Mouse (Mus musculus) left cerebral cortex, adult 6 months (tissue): ENCODE results near the gene Mpzl2. TPM values are rescaled to one million over a fixed set of nuclear protein-coding genes. Genes with fewer than 3 reads are reported as not detected.

ENCODE experiments used
- long read RNA-seq, 2 experiments: library from polyadenylated mRNA; unstranded; transcript quantifications; one replicate each; pipeline ENCODE4 v2.0.0; 2019 to 2020
- polyA plus RNA-seq: library from polyadenylated mRNA; unstranded; fragments of <200 nt; fragmentation: Nextera tagmentation; gene quantifications from 2 replicates; pipeline ENCODE4 v1.2.3, GENCODE M21; 2021

Gene Mpzl2
- polyA plus RNA-seq = 0.72 and 1.3 TPM in 2 replicates
- long read RNA-seq, experiment 1 = 0 reads
- long read RNA-seq, experiment 2, partial matches to known transcripts = 0 of 2 reads
- long read RNA-seq, experiment 2, other reads (novel, unspliced or antisense) = 1 of 2 reads

GRCm38 (mm10) chr9:45039499-45039898, at the start of gene Mpzl2:
Gene Mpzl2 (plus strand): TSS chr9:45039799.

DNA sequence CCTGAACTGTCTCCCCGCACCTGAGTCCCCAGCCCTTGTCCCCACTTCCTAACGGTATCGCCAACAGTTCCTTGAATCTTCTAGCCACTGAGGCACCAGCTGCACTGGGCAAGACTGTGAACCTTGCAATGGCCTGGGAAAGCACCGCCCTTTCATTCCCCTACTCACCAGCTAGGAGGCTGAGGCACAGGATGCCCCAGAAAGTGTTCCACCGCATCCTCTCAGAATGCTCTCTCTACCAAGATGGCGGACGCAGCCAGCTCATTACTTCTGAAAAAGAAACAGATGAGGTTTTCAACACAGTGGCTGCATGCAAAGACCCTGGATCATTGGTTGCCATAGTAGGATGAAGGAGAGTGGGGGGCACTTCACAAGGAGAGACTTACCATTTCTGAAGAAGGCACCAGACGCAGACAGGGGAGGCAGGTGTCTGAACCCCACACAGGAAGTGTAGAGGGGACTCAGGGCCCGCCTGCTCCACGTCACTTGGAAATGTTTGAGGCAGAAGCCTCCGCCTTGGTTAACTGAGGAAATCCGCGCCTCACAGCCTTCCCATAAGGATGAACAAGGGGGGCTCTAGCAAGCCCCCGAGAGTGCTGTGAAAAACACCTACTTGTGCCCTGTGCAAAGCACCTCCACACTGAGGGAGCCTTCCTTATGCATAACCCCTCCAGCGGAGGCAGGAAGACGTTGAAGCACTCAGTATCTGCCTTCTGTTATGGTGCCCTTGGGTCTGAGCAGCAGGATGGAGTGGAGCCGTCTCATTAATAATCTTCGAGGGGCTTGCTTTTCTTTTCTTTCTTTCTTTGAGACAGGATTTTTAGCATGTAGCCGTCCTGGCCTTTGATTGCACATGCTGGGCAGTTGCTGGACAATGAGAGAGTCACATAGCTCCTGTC, 30.2 kb upstream of the Mpzl2 start, which contains the start of gene Cd3e:
TSS of gene Cd3e (minus strand) at position 448 of the 899 bp plus-strand sequence.

DNA sequence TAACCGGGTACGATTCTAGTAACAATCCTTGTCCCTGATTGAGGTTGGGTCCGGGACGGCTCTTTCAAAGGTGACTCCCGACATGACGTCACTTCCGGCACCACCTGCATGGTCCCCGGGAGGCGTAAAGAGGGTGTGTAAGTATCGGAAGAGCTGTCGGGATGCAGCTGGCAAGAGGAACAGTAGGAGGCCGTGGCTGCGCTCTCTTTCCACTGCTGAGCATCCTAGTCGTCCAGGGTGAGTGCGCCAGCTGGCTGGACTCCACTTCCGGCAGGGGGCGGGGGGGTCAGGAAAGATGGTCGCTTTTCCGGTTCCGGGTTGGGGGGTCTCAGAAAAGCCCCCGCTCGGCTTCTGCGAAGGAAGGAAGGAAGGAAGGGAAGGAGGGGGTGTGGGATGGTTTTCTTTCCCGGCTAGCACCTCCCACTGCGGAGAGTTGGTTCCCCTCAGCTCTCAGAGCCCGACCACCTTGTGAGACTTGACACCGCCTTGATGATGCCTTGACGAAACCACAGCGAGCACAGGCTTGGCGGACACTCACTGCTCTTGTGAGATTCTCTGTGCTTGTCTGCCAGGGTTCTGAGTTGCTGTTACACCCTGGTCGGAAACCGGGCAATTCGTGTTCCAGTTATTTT, 15.6 kb downstream of the Mpzl2 start, which contains the start of gene Mpzl3:
TSS of gene Mpzl3 (plus strand) at position 105 of the 632 bp plus-strand sequence.

GRCm38 (mm10) chr9:45079011-45079410, 39.4 kb downstream of the Mpzl2 start, which contains the start of gene Jaml:
Gene Jaml (plus strand): TSS chr9:45079183.

Other genes with a start within 250 kb of the Mpzl2 start
- 58.9 and 64.0 TPM in 2 replicates for gene Tmem25, start 240.5 kb upstream of the Mpzl2 start, polyA plus RNA-seq
- not detected in 2 replicates for gene Ttc36, start 236.7 kb upstream of the Mpzl2 start, polyA plus RNA-seq
- gene Kmt2a, start 158.5 kb upstream of the Mpzl2 start, polyA plus RNA-seq = 5.1 and 6.0 TPM in 2 replicates
- 1,488 and 1,660 TPM in 2 replicates for gene Atp5l, start 119.1 kb upstream of the Mpzl2 start, polyA plus RNA-seq
- 25.5 and 41.4 TPM in 2 replicates for gene Ube4a, start 74.2 kb upstream of the Mpzl2 start, polyA plus RNA-seq
- not detected in 2 replicates for gene Cd3g, start 59.4 kb upstream of the Mpzl2 start, polyA plus RNA-seq
- 0.06 TPM in 1 of 2 replicates, not detected in the other for gene Cd3d, start 58.0 kb upstream of the Mpzl2 start, polyA plus RNA-seq
- gene Cd3e, start 30.2 kb upstream of the Mpzl2 start, polyA plus RNA-seq = 0.06 TPM in 1 of 2 replicates, not detected in the other
- gene Mpzl3, start 15.4 kb downstream of the Mpzl2 start, polyA plus RNA-seq = 1.1 and 1.4 TPM in 2 replicates
- 0.54 and 1.0 TPM in 2 replicates for gene Jaml, start 39.4 kb downstream of the Mpzl2 start, polyA plus RNA-seq
- gene Scn2b, start 78.0 kb downstream of the Mpzl2 start, polyA plus RNA-seq = 258 and 466 TPM in 2 replicates
- gene Scn4b, start 98.6 kb downstream of the Mpzl2 start, polyA plus RNA-seq = 24.4 and 33.1 TPM in 2 replicates
- 1.3 and 1.4 TPM in 2 replicates for gene BC049352, start 142.2 kb downstream of the Mpzl2 start, polyA plus RNA-seq
- gene Tmprss4, start 164.3 kb downstream of the Mpzl2 start, polyA plus RNA-seq = 0.10 TPM in 1 of 2 replicates, not detected in the other
- 2.0 and 2.4 TPM in 2 replicates for gene Il10ra, start 229.3 kb downstream of the Mpzl2 start, polyA plus RNA-seq